Mouse (Mus musculus) lung, postnatal 0 days (tissue): ENCODE measurements around the gene Cdca5.

Experiments
- CTCF ChIP-seq: IDR thresholded peaks from 2 replicates; pipeline ENCODE4 v1.5.1; 2016; ENCODE audit warnings: antibody characterized with exemption, mild to moderate bottlenecking
- EP300 ChIP-seq: IDR thresholded peaks from 2 replicates; pipeline ENCODE4 v1.6.1; 2016; ENCODE audit warnings: antibody characterized with exemption, mild to moderate bottlenecking, control low read depth

DNA sequence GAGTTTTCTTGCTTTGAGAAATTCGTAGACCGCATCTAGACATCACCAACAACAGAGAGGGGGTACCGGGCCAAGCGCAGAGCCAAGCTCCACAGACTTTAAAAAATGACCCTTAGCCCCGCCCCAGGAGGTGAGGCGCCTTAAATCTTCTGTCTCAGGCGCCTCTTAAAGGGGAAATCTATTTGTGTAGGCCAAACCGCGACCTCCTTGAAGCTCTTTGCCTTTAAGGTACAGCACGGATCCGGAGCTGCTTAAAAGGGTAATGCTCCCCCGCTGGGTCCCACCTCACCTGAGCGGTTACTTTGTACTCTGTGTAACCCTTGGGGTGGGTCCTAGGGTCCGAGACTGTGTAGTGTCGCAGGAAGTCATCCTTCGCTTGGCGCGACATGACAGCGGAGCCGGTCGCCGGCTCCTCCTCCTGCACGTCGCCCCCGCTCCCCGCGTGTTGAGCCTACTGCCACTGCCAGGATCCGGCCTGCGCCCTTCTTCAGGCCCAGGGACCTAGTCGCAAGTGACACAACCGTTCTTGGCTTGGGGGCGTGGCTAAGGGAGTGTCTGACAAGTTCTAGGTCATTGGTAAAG lies 43.1 kb downstream of the Cdca5 start, which contains the start of gene Snx15:
- TF ChIP-seq CTCF (no peak; the same call in 1 of the 2 replicates), EP300 (0 out of 2 replicates have a peak, but pooled peaks have one; percentile 53)
